Comparison of ENCODE assay signal across 8 mouse cellular contexts in genomic region chr4:126620349-126620874, GRCm38 (mm10). TPM values are rescaled to one million over a fixed set of nuclear protein-coding genes. Genes with fewer than 3 reads are reported as not detected.
DNase-seq lines count a peak whose midpoint lies in the region; ATAC-seq and TF ChIP-seq lines count a peak whose summit lies in the region.
"Had no signal": no experiment of that assay in that cellular context is flagged by ENCODE, and none has a peak within 500 bp of the region (broad histone marks: within the 10 kb centered on the region; RNA-seq: fewer than 3 reads in every experiment).

No protein-coding gene starts in this region.

- H3K27ac ChIP-seq in lung, postnatal 0 days (ENCODE audit: low read length) = no peak overlapping the region
- no peak overlapping the region for H3K27ac ChIP-seq in forebrain, postnatal 0 days (ENCODE audit: low read depth, low read length)
- no peak overlapping the region for H3K27ac ChIP-seq in liver, embryonic 12.5 days
- H3K27ac ChIP-seq in stomach, postnatal 0 days (replicated peaks) = no peak overlapping the region

- no peak for TF ChIP-seq POLR2A in lung, adult 2 months (IDR thresholded peaks at IDR 0.05; ENCODE audit: borderline replicate concordance, extremely low read depth, low read depth, low read length)

- H3K4me2 ChIP-seq in lung, postnatal 0 days (replicated peaks; ENCODE audit: low read depth, low read length) = peak overlapping the region; percentile 44
- peak overlapping the region; percentile 52 for H3K4me2 ChIP-seq in forebrain, postnatal 0 days (ENCODE audit: low read depth)
- H3K4me2 ChIP-seq in liver, embryonic 12.5 days = peak overlapping the region; percentile 41
- H3K4me2 ChIP-seq in stomach, postnatal 0 days (replicated peaks; ENCODE audit: low read depth) = peak overlapping the region; percentile 44

- no peak for TF ChIP-seq CTCF in lung, postnatal 0 days (IDR thresholded peaks at IDR 0.05)
- TF ChIP-seq CTCF in lung, adult 2 months (IDR thresholded peaks at IDR 0.05; ENCODE audit: insufficient read depth, low read length) = no peak
- TF ChIP-seq CTCF in forebrain, postnatal 0 days (IDR thresholded peaks at IDR 0.05; ENCODE audit: low read depth) = no peak
- TF ChIP-seq CTCF in stomach, postnatal 0 days (IDR thresholded peaks at IDR 0.05; ENCODE audit: low read depth) = no peak

- H3K4me1 ChIP-seq in lung, postnatal 0 days (ENCODE audit: insufficient read depth, low read depth, low read length) = no peaks in the 10 kb centered on the region
- no peaks in the 10 kb centered on the region for H3K4me1 ChIP-seq in lung, adult 2 months (ENCODE audit: control insufficient read depth, insufficient read depth, low read length)
- H3K4me1 ChIP-seq in forebrain, postnatal 0 days (ENCODE audit: insufficient read depth) = 0 out of 2 replicates have a peak, but pooled peaks cover 6% of the 10 kb centered on the region
- H3K4me1 ChIP-seq in liver, embryonic 12.5 days = no peaks in the 10 kb centered on the region
- H3K4me1 ChIP-seq in stomach, postnatal 0 days (replicated peaks; ENCODE audit: control insufficient read depth, insufficient read depth) = no peaks in the 10 kb centered on the region; the same call in 1 of the 2 replicates

- H3K9me3 ChIP-seq in lung, postnatal 0 days (ENCODE audit: low read length) = no peaks in the 10 kb centered on the region
- no peaks in the 10 kb centered on the region for H3K9me3 ChIP-seq in forebrain, postnatal 0 days (ENCODE audit: low read length)
- H3K9me3 ChIP-seq in liver, embryonic 12.5 days (replicated peaks) = no peaks in the 10 kb centered on the region
- H3K9me3 ChIP-seq in stomach, postnatal 0 days (ENCODE audit: control insufficient read depth, low read length) = no peaks in the 10 kb centered on the region

- no peaks in the 10 kb centered on the region for H3K36me3 ChIP-seq in lung, postnatal 0 days (ENCODE audit: insufficient read depth, low read length)
- no peaks in the 10 kb centered on the region for H3K36me3 ChIP-seq in forebrain, postnatal 0 days (ENCODE audit: insufficient read depth)
- H3K36me3 ChIP-seq in liver, embryonic 12.5 days = no peaks in the 10 kb centered on the region
- no peaks in the 10 kb centered on the region for H3K36me3 ChIP-seq in stomach, postnatal 0 days (ENCODE audit: control insufficient read depth, insufficient read depth, low read length)

- no peak for TF ChIP-seq EP300 in lung, postnatal 0 days (IDR thresholded peaks at IDR 0.05)
- no peak for TF ChIP-seq EP300 in stomach, postnatal 0 days (optimal IDR thresholded peaks at IDR 0.05)

- H3K27me3 ChIP-seq in lung, postnatal 0 days (replicated peaks; ENCODE audit: insufficient read depth, low read length) = no peaks in the 10 kb centered on the region
- H3K27me3 ChIP-seq in forebrain, postnatal 0 days (ENCODE audit: insufficient read depth, low read length) = peaks cover 2% of the 10 kb centered on the region
- H3K27me3 ChIP-seq in liver, embryonic 12.5 days (replicated peaks) = peaks cover 47% of the 10 kb centered on the region
- H3K27me3 ChIP-seq in stomach, postnatal 0 days (ENCODE audit: control insufficient read depth, insufficient read depth, low read length) = no peaks in the 10 kb centered on the region

- 30% methylated on average over 13 of the region's 13 CpGs for WGBS in lung, postnatal 0 days
- 34% methylated on average over 13 of the region's 13 CpGs for WGBS in lung, adult 2 months
- 26% methylated on average over 13 of the region's 13 CpGs for WGBS in forebrain, postnatal 0 days
- 25% methylated on average over 13 of the region's 13 CpGs for WGBS in liver, embryonic 12.5 days (ENCODE audit: insufficient replicate concordance)
- 32% methylated on average over 13 of the region's 13 CpGs for WGBS in stomach, postnatal 0 days

- H3K9ac ChIP-seq in lung, postnatal 0 days (replicated peaks; ENCODE audit: low read depth) = no peak overlapping the region
- peak overlapping the region; percentile 53 for H3K9ac ChIP-seq in forebrain, postnatal 0 days
- no peak overlapping the region for H3K9ac ChIP-seq in liver, embryonic 12.5 days
- 0 out of 2 replicates have a peak overlapping the region, but pooled peaks have one; percentile 48 for H3K9ac ChIP-seq in stomach, postnatal 0 days (ENCODE audit: low read length)

- ATAC-seq in lung, postnatal 0 days = no peak
- ATAC-seq in forebrain, postnatal 0 days = no peak
- no peak for ATAC-seq in liver, embryonic 12.5 days
- ATAC-seq in stomach, postnatal 0 days (ENCODE audit: low FRiP score, low TSS enrichment) = no peak

- DNase-seq in lung, postnatal 0 days (ENCODE audit: low spot score) = no peak
- DNase-seq in lung, adult 2 months = no peak
- no peak for DNase-seq in forebrain, postnatal 0 days
- DNase-seq in stomach, postnatal 0 days (ENCODE audit: low spot score) = no peak
- DNase-seq in layer of hippocampus, postnatal 36 days = no peak
- no peak for DNase-seq in layer of hippocampus, adult 11-12 months (ENCODE audit: low spot score)
- DNase-seq: cerebellum, adult 2 months had no signal

- 0 out of 2 replicates have a peak overlapping the region, but pooled peaks have one; percentile 6 for H3K4me3 ChIP-seq in lung, postnatal 0 days (ENCODE audit: low read depth, low read length)
- no peak overlapping the region for H3K4me3 ChIP-seq in lung, adult 2 months (replicated peaks; ENCODE audit: extremely low read depth, low read depth, low read length)
- H3K4me3 ChIP-seq in forebrain, postnatal 0 days (ENCODE audit: low read depth, low read length) = peak overlapping the region; percentile 30; the same call in 1 of the 2 replicates
- peak overlapping the region; percentile 9; the same call in 1 of the 2 replicates for H3K4me3 ChIP-seq in liver, embryonic 12.5 days
- H3K4me3 ChIP-seq in stomach, postnatal 0 days (ENCODE audit: low read depth, low read length) = no peak overlapping the region

RNA-seq across cellular contexts. Expression of gene 5730409E04Rik, which starts 10.8 kb away (rescaled TPM):
- polyA plus RNA-seq in lung, postnatal 0 days (2015; fragmentation: Nextera tagmentation; extraction: Ambion mirVana) = 2.6 and 3.0 TPM in 2 replicates
- polyA plus RNA-seq in lung, adult 2 months (2012; rRNA removed) = 13.5 and 15.2 TPM in 2 replicates
- total RNA-seq in forebrain, postnatal 0 days (2014; rRNA removed) = 36.6 and 38.2 TPM in 2 replicates
- polyA plus RNA-seq in forebrain, postnatal 0 days (2015; fragmentation: Nextera tagmentation; extraction: Ambion mirVana) = 10.1 and 19.0 TPM in 2 replicates
- 0.26 and 0.44 TPM in 2 replicates for polyA plus RNA-seq in liver, embryonic 12.5 days (2016; fragmentation: Nextera tagmentation; extraction: Ambion mirVana)
- polyA plus RNA-seq in stomach, postnatal 0 days (2015; fragmentation: Nextera tagmentation; extraction: Ambion mirVana) = 1.5 and 1.9 TPM in 2 replicates
- 10 to 100 TPM; 62.2 to 74.0 TPM for total RNA-seq in layer of hippocampus, postnatal 36 days (2021)

RNA-seq across cellular contexts. Expression of gene Psmb2, which starts 57.0 kb away (rescaled TPM):
- 316 and 342 TPM in 2 replicates for polyA plus RNA-seq in lung, postnatal 0 days (2015; fragmentation: Nextera tagmentation; extraction: Ambion mirVana)
- 110 and 146 TPM in 2 replicates for polyA plus RNA-seq in lung, adult 2 months (2012; rRNA removed)
- 185 and 187 TPM in 2 replicates for total RNA-seq in forebrain, postnatal 0 days (2014; rRNA removed)
- polyA plus RNA-seq in forebrain, postnatal 0 days (2015; fragmentation: Nextera tagmentation; extraction: Ambion mirVana) = 497 and 510 TPM in 2 replicates
- polyA plus RNA-seq in liver, embryonic 12.5 days (2016; fragmentation: Nextera tagmentation; extraction: Ambion mirVana) = 367 and 374 TPM in 2 replicates
- 366 and 389 TPM in 2 replicates for polyA plus RNA-seq in stomach, postnatal 0 days (2015; fragmentation: Nextera tagmentation; extraction: Ambion mirVana)
- 100 to 1,000 TPM; 103 to 111 TPM for total RNA-seq in layer of hippocampus, postnatal 36 days (2021)

Comparison
In these comparisons a context has a peak if more than half of its experiments do, and no peak if none do; other contexts are left out.
1. H3K4me3 ChIP-seq: peak in lung, postnatal 0 days (single experiment), forebrain, postnatal 0 days (single experiment) and liver, embryonic 12.5 days (single experiment); none in lung, adult 2 months (single experiment) and stomach, postnatal 0 days (single experiment).
2. H3K9ac ChIP-seq: peak in forebrain, postnatal 0 days (single experiment) and stomach, postnatal 0 days (single experiment); none in lung, postnatal 0 days (single experiment) and liver, embryonic 12.5 days (single experiment).
3. Peak in every context shown above with its lines, with median percentiles within 50 percentile points of each other: H3K4me2 ChIP-seq.